Mouse (Mus musculus): ENCODE data around the gene Gpr182.
"Not testable (repeated sequence)": the region's sequence is repeated elsewhere in the genome, so short reads cannot be mapped to it uniquely, and the experiment has no call there.

The Gpr182 gene

GRCm38 (mm10) chr10:127751548-127751947, at the start of gene Gpr182:
Gene Gpr182, minus strand, starts transcription at chr10:127751732.
- no peak for ATAC-seq (ENCODE audit: low TSS enrichment)

DNA sequence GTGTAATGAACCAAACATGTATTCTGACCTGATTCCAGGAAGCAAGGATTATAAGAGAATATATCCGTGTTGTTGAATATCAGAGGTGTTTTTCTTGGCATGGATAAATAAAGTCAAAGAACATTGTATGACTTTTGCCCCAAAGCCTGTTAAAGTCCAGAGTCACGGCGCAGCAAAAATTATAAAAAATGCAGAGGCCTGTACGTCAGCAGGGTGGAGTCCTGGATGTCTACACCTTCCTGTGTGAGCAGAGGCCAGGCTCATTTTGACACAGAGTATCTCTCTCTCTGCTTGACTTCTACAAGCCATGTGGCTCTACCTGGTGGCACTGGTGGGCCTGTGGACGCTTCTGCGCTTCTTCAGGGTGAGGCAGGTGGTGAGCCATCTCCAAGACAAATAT, 49.4 kb upstream of the Gpr182 start, which contains the start of gene Rdh16:
TSS of gene Rdh16 (plus strand) at position 262 of the 400 bp plus-strand sequence.
- no peak for ATAC-seq (ENCODE audit: low TSS enrichment)

DNA sequence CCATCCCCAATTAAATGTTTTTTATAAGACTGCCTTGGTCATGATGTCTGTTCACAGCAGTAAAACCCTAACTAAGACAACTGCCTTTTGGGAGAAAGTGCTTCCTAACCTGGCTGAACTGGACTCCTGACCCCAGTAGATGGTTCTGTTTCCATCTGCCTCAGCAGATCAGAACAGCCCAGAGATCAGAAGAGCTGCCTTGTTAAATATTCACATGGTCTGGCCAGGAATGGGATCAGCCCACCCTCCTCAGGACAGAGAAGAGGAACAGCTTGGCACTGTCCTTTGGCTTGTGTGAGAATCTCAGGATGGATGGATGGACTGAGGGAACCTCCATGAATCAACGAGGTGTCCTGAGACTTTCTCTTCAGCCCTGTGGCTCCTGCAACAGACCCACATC, 47.8 kb upstream of the Gpr182 start:
- no peak for ATAC-seq (ENCODE audit: low TSS enrichment)

- not testable (repeated sequence) for ATAC-seq (ENCODE audit: low TSS enrichment)
These were observed 33.9 kb upstream of the Gpr182 start for GRCm38 (mm10) chr10:127785411-127785810.

- ATAC-seq (ENCODE audit: low TSS enrichment) = not testable (repeated sequence)
These were observed 30.8 kb upstream of the Gpr182 start for GRCm38 (mm10) chr10:127782321-127782720.

DNA sequence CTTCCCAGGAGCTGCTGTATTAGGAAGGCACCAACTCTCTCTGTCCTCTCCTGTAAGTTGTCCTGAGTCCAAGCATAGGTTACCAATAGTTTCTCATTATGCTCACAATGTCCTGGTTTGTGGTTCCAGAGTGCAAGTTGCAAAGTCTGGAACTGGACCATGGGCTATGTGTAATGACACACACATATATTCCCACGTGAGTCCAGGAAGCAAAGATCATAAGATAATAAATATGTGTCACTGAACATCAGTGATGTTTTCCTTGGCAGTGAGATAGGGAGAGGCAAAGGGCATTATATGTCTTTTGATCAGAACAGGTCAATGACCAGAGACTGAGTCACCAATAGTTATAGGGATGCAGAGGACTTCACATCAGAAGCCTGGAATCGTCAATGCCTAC, 24.5 kb upstream of the Gpr182 start, which contains the start of gene Rdh9:
TSS of gene Rdh9 (plus strand) at position 376 of the 400 bp plus-strand sequence.
- ATAC-seq (ENCODE audit: low TSS enrichment) = no peak

DNA sequence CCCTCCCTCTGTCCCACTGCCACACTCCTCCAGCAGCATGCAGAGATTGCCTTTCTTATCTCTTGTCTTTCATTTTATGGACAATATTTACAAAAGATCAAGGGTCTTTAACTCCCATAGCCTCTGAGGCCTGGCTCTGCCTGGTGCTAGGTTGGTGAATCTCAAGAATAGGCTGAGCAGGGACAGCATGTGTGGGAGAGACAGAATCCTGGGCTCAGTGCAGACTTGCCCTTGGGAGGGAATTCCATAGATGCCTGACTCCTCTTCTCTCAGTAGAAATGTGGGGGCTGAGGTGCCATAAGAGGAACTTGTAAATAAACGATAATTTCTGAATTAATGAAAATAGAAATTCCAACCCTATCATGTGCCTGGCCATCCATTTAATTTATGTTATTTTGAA, 15.0 kb upstream of the Gpr182 start:
- no peak for ATAC-seq (ENCODE audit: low TSS enrichment)

DNA sequence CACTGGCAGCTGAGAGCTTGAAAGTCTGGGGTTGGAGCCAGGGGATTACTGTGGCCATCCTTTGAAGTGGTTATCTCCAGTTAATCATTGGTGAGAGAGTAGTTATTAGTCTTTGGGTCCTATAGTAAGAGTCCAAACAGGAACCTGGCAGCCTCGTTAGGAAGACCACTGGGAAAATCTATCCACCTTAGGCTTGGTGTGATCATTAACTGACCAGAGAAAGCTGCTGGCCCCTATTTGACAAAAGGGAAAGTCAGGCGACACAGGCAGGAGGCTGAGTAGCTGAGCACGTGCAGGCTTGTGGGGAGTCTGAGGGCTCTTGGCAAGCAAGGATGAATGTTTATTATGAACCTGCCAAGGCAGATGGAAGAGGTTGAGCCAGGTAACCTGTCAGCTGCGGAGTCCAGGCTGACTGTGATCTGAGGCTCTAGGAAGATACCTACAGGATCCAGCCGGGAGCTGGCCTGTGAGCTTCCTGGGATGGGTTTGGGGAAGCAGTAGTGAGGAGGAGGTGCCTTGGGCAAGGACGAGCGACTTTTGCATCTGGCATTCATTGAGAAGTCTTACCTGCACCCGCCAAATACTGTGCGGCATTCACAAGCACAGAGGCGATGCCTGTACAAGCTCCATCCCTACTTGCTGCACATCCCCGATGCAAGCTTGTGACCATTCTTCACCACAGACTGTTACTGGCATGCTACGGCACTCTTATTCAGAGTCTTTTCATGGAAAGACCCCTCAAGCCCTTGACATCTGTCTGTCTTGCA, 12.6 kb upstream of the Gpr182 start:
- no peak for ATAC-seq (ENCODE audit: low TSS enrichment)

GRCm38 (mm10) chr10:127762926-127763325, 11.4 kb upstream of the Gpr182 start:
- not testable (repeated sequence) for ATAC-seq (ENCODE audit: low TSS enrichment)

DNA sequence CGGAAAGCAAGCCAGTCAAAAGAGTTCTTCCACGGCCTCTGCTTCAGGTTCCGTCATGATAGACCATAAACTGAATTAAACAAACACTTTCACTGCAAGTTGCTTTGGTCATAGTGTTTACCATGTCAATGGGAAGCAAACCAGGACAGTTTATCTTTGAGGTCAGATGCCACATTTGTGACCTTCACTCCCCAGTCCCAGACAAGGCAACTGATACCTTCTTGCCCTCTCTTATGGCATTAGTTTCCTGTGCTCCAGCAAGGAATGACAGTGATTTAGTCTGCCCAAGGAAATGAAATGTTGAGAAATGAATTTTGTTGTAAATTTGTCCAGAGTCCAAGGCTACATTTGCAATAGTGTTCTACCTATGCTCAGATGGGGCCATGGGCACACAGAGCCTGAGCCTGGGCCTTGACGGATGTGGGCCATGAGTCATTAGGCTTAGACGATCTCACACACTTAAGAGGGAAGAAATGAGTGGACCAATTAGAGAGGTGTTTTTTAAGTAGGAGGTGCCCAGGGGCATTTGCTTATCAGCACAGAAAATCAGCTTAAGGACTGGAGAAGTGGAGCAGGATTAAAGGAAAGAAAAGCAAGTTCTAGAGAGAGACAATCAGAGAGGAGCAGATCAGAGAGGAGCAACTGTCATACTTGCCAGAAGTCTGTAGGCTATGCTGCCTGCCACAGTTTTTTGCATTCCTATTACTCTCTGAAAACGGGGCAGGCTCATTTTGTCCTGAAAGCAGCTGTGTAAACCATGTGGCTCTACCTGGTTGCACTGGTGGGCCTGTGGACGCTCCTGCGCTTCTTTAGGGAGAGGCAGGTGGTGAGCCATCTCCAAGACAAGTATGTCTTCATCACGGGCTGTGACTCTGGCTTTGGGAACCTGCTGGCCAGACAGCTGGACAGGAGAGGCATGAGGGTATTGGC, 7.9 kb upstream of the Gpr182 start, which contains the start of the genes Rdh1 and Rdh16f1:
TSS of gene Rdh1 (plus strand) at position 541 of the 930 bp plus-strand sequence.
TSS of gene Rdh16f1 (plus strand) at position 607 of the 930 bp plus-strand sequence.
- no peak for ATAC-seq (ENCODE audit: low TSS enrichment)

- ATAC-seq (ENCODE audit: low TSS enrichment) = peak; percentile 34; the same call in 1 of the 2 replicates
These were observed 4.4 kb upstream of the Gpr182 start for GRCm38 (mm10) chr10:127755770-127756468.

- no peak for ATAC-seq (ENCODE audit: low TSS enrichment)
These were observed 3.7 kb upstream of the Gpr182 start for GRCm38 (mm10) chr10:127755246-127755645.

GRCm38 (mm10) chr10:127754566-127755166, 3.1 kb upstream of the Gpr182 start:
- ATAC-seq (ENCODE audit: low TSS enrichment) = no peak

- peak; percentile 47; the same call in 1 of the 2 replicates for ATAC-seq (ENCODE audit: low TSS enrichment)
These were observed 1.3 kb downstream of the Gpr182 start for GRCm38 (mm10) chr10:127750136-127750777.

GRCm38 (mm10) chr10:127748847-127749612, 2.5 kb downstream of the Gpr182 start:
- no peak for ATAC-seq (ENCODE audit: low TSS enrichment)

DNA sequence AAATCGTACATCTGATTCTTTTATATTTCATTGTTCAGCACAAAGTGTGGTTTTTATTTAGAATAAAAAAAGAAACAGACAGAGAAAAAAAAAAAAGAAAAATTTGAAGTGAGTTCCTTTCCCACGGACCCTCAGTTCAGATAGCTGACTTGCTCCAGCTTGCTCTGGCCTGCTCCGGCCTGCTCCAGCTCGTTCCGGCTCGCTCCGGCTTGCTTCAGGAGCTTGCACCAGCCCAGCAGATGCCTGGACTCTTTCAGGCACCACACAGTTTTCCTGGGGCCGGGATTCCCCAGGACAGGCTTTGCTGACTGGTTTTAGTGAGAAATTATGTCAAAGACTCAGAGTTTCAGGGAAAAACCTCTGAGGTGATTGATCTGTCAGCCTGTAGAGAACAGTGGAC, 4.3 kb downstream of the Gpr182 start:
- ATAC-seq (ENCODE audit: low TSS enrichment) = no peak

GRCm38 (mm10) chr10:127745886-127746285, 5.6 kb downstream of the Gpr182 start:
- ATAC-seq (ENCODE audit: low TSS enrichment) = no peak

DNA sequence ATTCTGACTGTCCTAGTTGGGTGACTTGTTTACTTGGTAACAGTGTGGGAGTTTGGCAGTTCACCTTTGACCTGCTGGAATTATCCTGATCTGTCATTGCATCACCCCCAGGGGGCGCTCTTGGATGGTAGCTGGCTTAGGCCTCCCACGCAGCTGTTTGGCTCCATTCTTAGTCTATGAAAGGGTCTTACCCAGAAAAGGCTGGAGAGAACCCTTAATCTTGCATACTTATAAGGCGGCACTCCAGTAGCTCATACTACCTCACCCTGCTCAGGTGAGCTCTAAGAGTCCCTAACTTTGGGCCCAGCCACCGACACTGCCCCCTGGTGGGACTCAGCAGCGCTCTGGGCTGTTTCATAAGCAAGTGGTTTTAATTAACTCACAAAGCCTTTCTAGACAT, 6.9 kb downstream of the Gpr182 start:
- no peak for ATAC-seq (ENCODE audit: low TSS enrichment)

GRCm38 (mm10) chr10:127739661-127740161, 11.8 kb downstream of the Gpr182 start:
- ATAC-seq (ENCODE audit: low TSS enrichment) = no peak; the same call in none of the 2 replicates

All from frontal cortex, adult (tissue).